Mouse (Mus musculus) spleen, adult 2 months (tissue): ENCODE results near the gene Cptp. TPM values are rescaled to one million over a fixed set of nuclear protein-coding genes. Genes with fewer than 3 reads are reported as not detected.

Experiments used
- DNase-seq, 2 experiments: peaks; one replicate each; pipeline versions ENCODE4 v3.0.0 to v3.0.0-alpha.2; 2012 to 2021; ENCODE audit warnings: low spot score in 2 of 2, low read depth in 1 of 2
- H3K27ac ChIP-seq: fragments of 200-500 bp; 2 replicates; pipeline ENCODE4 v1.5.1; 2012; ENCODE audit warnings: low read length, inconsistent platforms; ENCODE audit not compliant: insufficient read depth
- H3K27me3 ChIP-seq: fragments of 200-500 bp; 2 replicates; pipeline ENCODE4 v1.6.1; 2012; ENCODE audit warnings: mild to moderate bottlenecking, moderate library complexity, low read length, inconsistent platforms; ENCODE audit not compliant: control insufficient read depth, insufficient read depth
- H3K36me3 ChIP-seq: fragments of 200-500 bp; 2 replicates; pipeline ENCODE4 v1.6.1; 2012; ENCODE audit warnings: mild to moderate bottlenecking, low read length, inconsistent platforms; ENCODE audit not compliant: control insufficient read depth, insufficient read depth
- H3K4me1 ChIP-seq: fragments of 200-500 bp; 2 replicates; pipeline ENCODE4 v1.6.1; 2011; ENCODE audit warnings: inconsistent platforms; ENCODE audit not compliant: control insufficient read depth, insufficient read depth, insufficient read length
- H3K4me3 ChIP-seq: fragments of 200-500 bp; 2 replicates; pipeline ENCODE4 v1.5.1; 2011; ENCODE audit warnings: mild to moderate bottlenecking, inconsistent platforms; ENCODE audit not compliant: insufficient read depth, insufficient read length; ENCODE audit errors: extremely low read depth
- CTCF ChIP-seq: fragments of 200-500 bp; IDR thresholded peaks from 2 replicates; pipeline ENCODE4 v1.5.1; 2011; ENCODE audit warnings: mild to moderate bottlenecking, inconsistent platforms; ENCODE audit not compliant: insufficient read depth, insufficient read length, insufficient replicate concordance; ENCODE audit errors: extremely low read depth
- POLR2A ChIP-seq: fragments of 200-500 bp; IDR thresholded peaks from 2 replicates; pipeline ENCODE4 v1.6.1; 2011; ENCODE audit warnings: low read depth, low read length, inconsistent platforms
- WGBS: fragments of 180-500 bp; shearing (Covaris S2); methylation state at CpG from one replicate; pipeline ENCODE4 v1.1.7; 2018; 5-methylcytosine and 5-hydroxymethylcytosine counted together
- polyA plus RNA-seq: library from polyadenylated mRNA; depleted of rRNA; stranded (reverse); fragments of >200 nt; gene quantifications from 2 replicates; pipeline ENCODE4 v1.2.3, GENCODE M21; 2012; rRNA removed

The Cptp gene
- polyA plus RNA-seq = 18.9 and 19.8 TPM in 2 replicates

DNA sequence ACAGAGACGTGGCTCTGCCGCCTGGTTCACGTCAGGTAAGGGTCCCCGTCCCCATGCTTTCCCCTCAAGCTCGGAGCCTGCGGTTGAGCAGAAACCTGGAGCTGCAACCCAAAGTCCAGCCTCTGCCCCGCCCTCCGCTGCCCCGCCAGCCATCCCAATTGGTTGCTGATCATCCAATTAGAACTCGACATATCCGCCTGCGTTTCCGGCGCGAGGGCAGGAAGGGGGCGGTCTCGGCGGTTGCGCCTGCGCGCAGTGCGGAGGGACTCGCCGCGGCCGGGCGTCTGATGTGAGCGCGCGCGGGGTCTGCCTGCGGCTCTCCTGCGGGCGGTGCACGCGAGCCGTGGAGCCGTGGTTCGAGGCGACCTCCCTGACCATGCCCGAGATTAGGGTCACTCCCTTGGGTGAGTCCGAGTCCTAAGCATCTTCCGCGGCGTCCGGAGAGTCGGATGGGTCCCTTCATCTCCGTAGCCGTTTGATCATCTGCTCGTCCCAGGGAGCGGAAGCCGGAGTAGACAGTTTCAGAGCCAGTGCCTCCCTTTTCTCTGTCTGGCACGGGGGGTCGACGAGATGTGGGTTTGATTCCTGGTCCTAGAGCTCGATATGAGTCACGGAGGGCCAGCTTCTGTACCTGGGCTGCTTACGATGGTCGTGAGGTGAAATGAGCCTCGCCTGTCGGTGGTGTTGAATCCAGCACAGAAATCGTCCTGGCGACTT, at the start of gene Cptp, which contains the start of gene Ints11:
Gene Cptp (minus strand): TSS at position 124 of the 717 bp plus-strand sequence.
Gene Ints11 (plus strand): TSS at position 230 of the 717 bp plus-strand sequence.
- whole genome bisulfite sequencing = under 1% methylated on average over 63 of the region's 63 CpGs
- no peaks in the 10 kb centered on the region for H3K27me3 ChIP-seq
- TF ChIP-seq CTCF = 0 out of 2 replicates have a peak, but pooled peaks have one; percentile 9
- TF ChIP-seq POLR2A = peak; percentile 76
- peaks cover 20% of the 10 kb centered on the region for H3K36me3 ChIP-seq
- peak within 1 kb of the TSS; percentile 50; the same call in 1 of the 2 replicates for H3K27ac ChIP-seq
- peak within 1 kb of the TSS; percentile 90 for H3K4me3 ChIP-seq
- H3K4me1 ChIP-seq = peaks cover 6% of the 10 kb centered on the region; the same call in 1 of the 2 replicates
- DNase-seq = peak; percentile 79 to 96

GRCm38 (mm10) chr4:155908751-155909150, 39.5 kb upstream of the Cptp start:
- H3K36me3 ChIP-seq = peaks cover 3% of the 10 kb centered on the region
- H3K27ac ChIP-seq = no peak overlapping the region
- no peaks in the 10 kb centered on the region for H3K27me3 ChIP-seq
- TF ChIP-seq CTCF (no peak), POLR2A (no peak)
- no peak overlapping the region for H3K4me3 ChIP-seq
- peak in 1 of 2 experiments; percentile 1 for DNase-seq
- WGBS = 81% methylated on average over 4 of the region's 4 CpGs
- H3K4me1 ChIP-seq = no peaks in the 10 kb centered on the region

DNA sequence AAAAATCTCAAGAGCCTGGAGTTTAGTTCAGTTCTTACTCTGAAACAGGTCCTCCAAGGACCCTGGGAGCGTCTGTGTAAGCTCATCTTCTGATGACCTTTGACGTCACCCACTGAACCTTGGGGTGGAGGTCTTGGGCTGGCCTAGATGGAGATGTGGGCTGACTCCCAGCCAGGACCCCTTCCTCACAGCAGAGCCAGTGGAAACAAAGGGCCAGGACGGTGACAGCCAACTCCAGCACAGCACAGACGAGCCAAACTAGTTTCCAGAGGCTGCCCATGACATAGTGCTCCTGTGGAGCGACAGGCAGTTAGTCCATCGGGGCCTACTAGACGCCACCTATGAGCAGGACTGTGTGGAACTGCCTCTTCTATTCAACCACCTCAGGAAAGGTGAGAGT, 39.0 kb upstream of the Cptp start:
- H3K27me3 ChIP-seq = no peaks in the 10 kb centered on the region
- WGBS = 79% methylated on average over 7 of the region's 7 CpGs
- TF ChIP-seq POLR2A (no peak), CTCF (no peak)
- peak in 1 of 2 experiments; percentile 1 for DNase-seq
- no peaks in the 10 kb centered on the region for H3K4me1 ChIP-seq
- peaks cover 5% of the 10 kb centered on the region for H3K36me3 ChIP-seq
- no peak overlapping the region for H3K27ac ChIP-seq
- H3K4me3 ChIP-seq = no peak overlapping the region

DNA sequence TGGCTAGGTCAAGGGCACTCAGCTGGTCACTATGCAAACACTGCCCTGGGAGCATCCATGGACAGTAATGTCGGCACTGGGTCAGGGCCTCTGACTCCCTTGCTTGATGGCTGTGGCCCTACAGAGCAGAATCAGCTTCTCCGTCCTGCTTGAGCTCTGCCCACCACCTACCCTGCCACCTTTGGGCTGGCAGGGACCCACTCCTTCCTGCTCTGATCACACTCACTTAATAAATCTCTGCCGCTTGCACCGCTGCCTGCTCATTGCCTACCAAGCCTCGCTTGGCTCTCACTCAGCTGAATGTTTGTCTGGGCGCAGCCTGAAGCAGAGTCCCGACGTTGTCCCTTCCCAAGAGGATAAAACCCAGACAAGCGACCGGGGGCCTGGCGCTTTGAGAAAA, 37.8 kb upstream of the Cptp start:
- Histone ChIP-seq H3K4me3 (no peak overlapping the region), H3K36me3 (peaks cover 18% of the 10 kb centered on the region), H3K4me1 (no peaks in the 10 kb centered on the region), H3K27me3 (no peaks in the 10 kb centered on the region), H3K27ac (no peak overlapping the region)
- WGBS = 94% methylated on average over 11 of the region's 11 CpGs
- DNase-seq = no peak
- TF ChIP-seq CTCF (no peak), POLR2A (no peak)

DNA sequence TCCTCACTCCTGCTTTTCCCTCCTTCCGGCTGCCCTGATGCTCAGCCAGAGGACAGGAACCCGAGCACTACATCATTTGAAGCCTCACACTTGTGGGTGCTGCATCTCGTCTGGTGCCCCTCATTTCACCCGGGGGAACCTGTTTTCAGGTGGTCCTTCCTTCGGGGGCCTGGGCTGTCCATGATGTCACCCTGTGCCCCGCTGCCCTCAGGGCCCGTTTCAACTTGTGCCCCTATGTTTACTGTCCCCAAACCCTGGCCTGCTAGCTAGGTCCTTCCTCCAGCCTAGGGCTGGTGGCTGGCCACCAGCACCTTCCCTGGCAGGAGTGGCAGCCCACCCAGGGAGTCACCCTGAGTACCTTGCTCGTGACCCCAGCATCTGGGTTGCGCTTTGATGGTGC, 36.9 kb upstream of the Cptp start:
- DNase-seq = no peak
- H3K27ac ChIP-seq = no peak overlapping the region
- H3K36me3 ChIP-seq = peaks cover 22% of the 10 kb centered on the region
- H3K27me3 ChIP-seq = no peaks in the 10 kb centered on the region
- no peak for TF ChIP-seq POLR2A
- no peak for TF ChIP-seq CTCF
- no peaks in the 10 kb centered on the region for H3K4me1 ChIP-seq
- H3K4me3 ChIP-seq = no peak overlapping the region
- WGBS = 96% methylated on average over 9 of the region's 9 CpGs

- Histone ChIP-seq H3K4me3 (no peak overlapping the region), H3K27me3 (no peaks in the 10 kb centered on the region), H3K36me3 (peaks cover 27% of the 10 kb centered on the region), H3K4me1 (no peaks in the 10 kb centered on the region), H3K27ac (no peak overlapping the region)
- DNase-seq = no peak
- 95% methylated on average over 13 of the region's 13 CpGs for WGBS
- no peak for TF ChIP-seq CTCF
- TF ChIP-seq POLR2A = no peak
Measured at GRCm38 (mm10) chr4:155905634-155906033, 36.4 kb upstream of the Cptp start.

DNA sequence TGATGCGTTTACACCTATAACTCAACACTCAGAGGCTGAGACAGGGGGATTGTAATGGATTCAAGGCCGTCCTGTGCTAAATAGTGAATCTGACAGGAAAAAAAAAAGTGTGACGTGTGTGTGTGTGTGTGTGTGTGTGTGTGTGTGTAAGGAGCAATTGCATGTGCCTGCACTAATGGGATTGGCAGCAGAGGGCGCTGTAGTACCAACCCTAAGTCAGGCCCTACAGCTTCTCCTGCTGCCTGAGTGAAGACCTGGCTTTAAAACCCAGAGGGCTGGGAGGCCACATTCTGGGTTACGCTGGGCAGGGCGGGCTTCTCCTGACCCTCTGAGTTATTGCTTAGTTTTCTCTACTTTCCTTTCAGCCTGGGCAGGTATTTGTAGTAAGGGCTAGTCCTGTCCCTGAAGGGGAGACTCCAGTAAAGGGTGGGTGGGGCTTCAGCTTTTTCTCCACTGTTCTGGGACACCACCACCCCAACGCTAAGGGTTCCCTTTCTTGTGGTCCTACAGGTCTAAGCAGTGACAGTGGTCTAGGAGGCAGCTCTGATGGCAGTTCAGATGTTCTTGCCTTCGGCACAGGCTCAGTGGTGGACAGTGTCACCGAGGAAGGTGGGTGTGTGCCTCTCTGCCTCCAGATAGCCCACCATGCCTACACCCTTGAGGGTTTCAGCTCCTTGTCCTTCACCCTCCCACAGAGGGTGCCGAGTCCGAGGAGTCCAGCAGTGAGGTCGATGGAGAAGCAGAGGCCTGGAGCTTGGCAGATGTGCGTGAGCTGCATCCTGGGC, 35.3 kb upstream of the Cptp start:
- H3K4me3 ChIP-seq = no peak overlapping the region
- no peak overlapping the region for H3K27ac ChIP-seq
- H3K4me1 ChIP-seq = no peaks in the 10 kb centered on the region
- TF ChIP-seq POLR2A (no peak), CTCF (no peak)
- 93% methylated on average over 13 of the region's 13 CpGs for WGBS
- no peaks in the 10 kb centered on the region for H3K27me3 ChIP-seq
- DNase-seq = no peak
- H3K36me3 ChIP-seq = peaks cover 34% of the 10 kb centered on the region
